Mouse (Mus musculus) left cerebral cortex, postnatal 10 days (tissue): Measurements from ENCODE around the gene Kcnj15. TPM values are rescaled to one million over a fixed set of nuclear protein-coding genes. Genes with fewer than 3 reads are reported as not detected.

Experiments used
- DNase-seq, 2 experiments: peaks; one replicate each; pipeline ENCODE4 v3.0.0; 2021 to 2022; ENCODE audit warnings: low spot score in 2 of 2, mixed read lengths in 1 of 2; ENCODE audit errors: extremely low spot score in 1 of 2
- intact Hi-C: fragments of 180-260 bp; cut with DNase I; formaldehyde crosslinking; loops from one replicate; pipeline ENCODE4 v1.15.1; 2025
- total RNA-seq, 2 experiments: library from RNA; stranded (reverse); gene quantifications; 2 replicates each; pipeline ENCODE4 v1.2.3; 2021

Gene Kcnj15
- total RNA-seq, 2 experiments from 2014 or later, result 0.15 to 0.22 TPM

GRCm38 (mm10) chr16:95284085-95284727, 26.8 kb downstream of the Kcnj15 start:
- intact Hi-C loops, result no loop called here
- peak in 1 of 2 experiments; percentile 6 for DNase-seq

GRCm38 (mm10) chr16:95285043-95285442, 27.7 kb downstream of the Kcnj15 start:
- DNase-seq, result peak in 1 of 2 experiments; percentile 1
- intact Hi-C loops, result no loop called here

- DNase-seq, result no peak
- intact Hi-C loops, result no loop called here
Observed at GRCm38 (mm10) chr16:95285767-95286166, 28.4 kb downstream of the Kcnj15 start.

- DNase-seq, result no peak
- intact Hi-C loops, result no loop called here
Observed at GRCm38 (mm10) chr16:95287656-95288055, 30.3 kb downstream of the Kcnj15 start.

GRCm38 (mm10) chr16:95289375-95289774, 32.0 kb downstream of the Kcnj15 start:
- intact Hi-C loops, result no loop called here
- no peak for DNase-seq

- intact Hi-C loops, result no loop called here
- DNase-seq, result peak in 1 of 2 experiments; percentile 66
Observed at GRCm38 (mm10) chr16:95291450-95292101, 34.2 kb downstream of the Kcnj15 start.

GRCm38 (mm10) chr16:95292843-95293505, 35.6 kb downstream of the Kcnj15 start:
- intact Hi-C loops, result no loop called here
- no peak for DNase-seq

GRCm38 (mm10) chr16:95297651-95298050, 40.3 kb downstream of the Kcnj15 start:
- no peak for DNase-seq
- intact Hi-C loops, result no loop called here

GRCm38 (mm10) chr16:95301667-95302066, 44.3 kb downstream of the Kcnj15 start:
- no peak for DNase-seq
- intact Hi-C loops, result no loop called here

GRCm38 (mm10) chr16:95303676-95304075, 46.3 kb downstream of the Kcnj15 start:
- intact Hi-C loops, result no loop called here
- DNase-seq, result no peak

- DNase-seq, result no peak
- intact Hi-C loops, result no loop called here
Observed at GRCm38 (mm10) chr16:95307823-95308360, 50.5 kb downstream of the Kcnj15 start.

GRCm38 (mm10) chr16:95321945-95322625, 64.7 kb downstream of the Kcnj15 start:
- no peak for DNase-seq
- intact Hi-C loops, result no loop called here

- intact Hi-C loops, result no loop called here
- no peak for DNase-seq
Observed at GRCm38 (mm10) chr16:95332159-95332558, 74.8 kb downstream of the Kcnj15 start.

- intact Hi-C loops, result loop anchor here (2.0 to 10.0 kb wide), 3 partner anchors 144 to 876 kb away; partner anchors contain the start of gene Kcnj6
- peak; percentile 83 to 87 for DNase-seq
Observed at GRCm38 (mm10) chr16:95340885-95341791, 83.8 kb downstream of the Kcnj15 start.

GRCm38 (mm10) chr16:95342030-95342429, 84.7 kb downstream of the Kcnj15 start:
- intact Hi-C loops, result loop anchor here (2.0 to 10.0 kb wide), 3 partner anchors 345 to 877 kb away; partner anchors contain the start of gene Kcnj6
- no peak for DNase-seq

- intact Hi-C loops, result loop anchor here (5.0 to 10.0 kb wide), 2 partner anchors 348 to 880 kb away; partner anchors contain the start of gene Kcnj6
- DNase-seq, result peak in 1 of 2 experiments; percentile 53
Observed at GRCm38 (mm10) chr16:95344961-95345360, 87.6 kb downstream of the Kcnj15 start.

- intact Hi-C loops, result loop anchor here (10.0 kb wide), 1 partner anchor 881 kb away; no protein-coding TSS in a partner anchor
- peak; percentile 70 to 82 for DNase-seq
Observed at GRCm38 (mm10) chr16:95345882-95346281, 88.5 kb downstream of the Kcnj15 start.

- intact Hi-C loops, result loop anchor here (10.0 kb wide), 1 partner anchor 882 kb away; no protein-coding TSS in a partner anchor
- DNase-seq, result peak in 1 of 2 experiments; percentile 82
Observed at GRCm38 (mm10) chr16:95347202-95347601, 89.8 kb downstream of the Kcnj15 start.
